9 mouse cellular contexts compared by ENCODE assay signal in the genomic region with DNA sequence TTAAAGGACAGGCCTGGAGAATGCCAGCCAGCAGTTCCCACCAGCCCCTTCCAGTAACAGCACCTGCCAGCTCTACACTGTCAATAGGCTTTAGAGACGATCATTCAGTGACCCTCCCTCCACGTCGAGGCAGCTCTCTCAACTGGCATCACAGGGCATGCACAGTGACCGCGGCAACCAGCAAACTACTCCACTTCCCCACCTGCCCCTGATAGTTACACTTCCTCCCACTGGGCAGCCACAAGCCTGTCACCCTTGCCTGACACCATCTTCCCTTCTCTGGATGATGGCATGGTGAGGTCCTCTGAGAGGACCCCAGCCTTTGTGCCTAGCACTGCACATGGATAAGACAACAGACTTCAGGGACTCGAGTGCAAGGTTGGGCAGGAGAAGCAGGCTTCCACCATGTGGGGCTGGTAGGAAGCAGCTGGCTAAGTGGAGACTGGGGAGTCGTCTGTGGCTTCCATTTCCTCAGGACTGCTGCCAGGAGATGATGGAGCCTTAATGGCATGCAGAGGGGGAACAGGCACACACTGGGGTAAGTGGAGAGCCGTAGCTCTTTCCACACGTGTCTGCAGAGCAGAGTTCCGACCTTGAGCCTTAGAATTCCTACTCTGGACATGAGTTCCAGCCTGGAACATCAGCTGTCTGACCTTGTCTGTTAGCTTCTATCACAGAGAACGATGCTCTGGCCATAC. TPM values are rescaled to one million over a fixed set of nuclear protein-coding genes. Genes with fewer than 3 reads are reported as not detected.
A peak's percentile ranks its signal among the peaks of the same experiment; 100 is the strongest.
DNase-seq lines count a peak whose midpoint lies in the region; ATAC-seq and TF ChIP-seq lines count a peak whose summit lies in the region.
"Had no signal": no experiment of that assay in that cellular context is flagged by ENCODE, and none has a peak within 500 bp of the region (broad histone marks: within the 10 kb centered on the region; RNA-seq: fewer than 3 reads in every experiment).

No protein-coding gene starts in this region.

- peak; percentile 59; the same call in 1 of the 2 replicates for ATAC-seq in limb, embryonic 15.5 days (ENCODE audit: insufficient number of reproducible peaks, low FRiP score, low TSS enrichment, low read depth)
- ATAC-seq in hindbrain, postnatal 0 days: no peak

- no peak for TF ChIP-seq CTCF in heart, adult 2 months (IDR thresholded peaks at IDR 0.05)
- no peak for TF ChIP-seq CTCF in hindbrain, postnatal 0 days (IDR thresholded peaks at IDR 0.05; ENCODE audit: low read depth)

- intact Hi-C loops in heart, adult 2 months (cut with DNase I): no loop called here

- H3K27me3 ChIP-seq in heart, adult 2 months (ENCODE audit: control insufficient read depth, insufficient read depth, low read length): no peaks in the 10 kb centered on the region
- 0 out of 2 replicates have a peak, but pooled peaks cover 3% of the 10 kb centered on the region for H3K27me3 ChIP-seq in limb, embryonic 15.5 days
- no peaks in the 10 kb centered on the region for H3K27me3 ChIP-seq in hindbrain, postnatal 0 days (ENCODE audit: insufficient read depth, low read length)

- TF ChIP-seq POLR2A in heart, adult 2 months (IDR thresholded peaks at IDR 0.05; ENCODE audit: insufficient read depth, low read depth, low read length): no peak

- no peak overlapping the region for H3K9ac ChIP-seq in heart, adult 2 months (ENCODE audit: low read depth, low read length)
- H3K9ac ChIP-seq in limb, embryonic 15.5 days: no peak overlapping the region
- no peak overlapping the region for H3K9ac ChIP-seq in hindbrain, postnatal 0 days (replicated peaks; ENCODE audit: low read length)
- H3K9ac ChIP-seq: hindbrain, embryonic 14.5 days had no signal

- H3K36me3 ChIP-seq in heart, adult 2 months (ENCODE audit: control insufficient read depth, insufficient read depth, low read length): no peaks in the 10 kb centered on the region
- H3K36me3 ChIP-seq in limb, embryonic 15.5 days: no peaks in the 10 kb centered on the region
- H3K36me3 ChIP-seq in hindbrain, postnatal 0 days (ENCODE audit: insufficient read depth, low read length): no peaks in the 10 kb centered on the region

- H3K4me2 ChIP-seq in limb, embryonic 15.5 days: no peak overlapping the region
- no peak overlapping the region for H3K4me2 ChIP-seq in hindbrain, postnatal 0 days (ENCODE audit: low read depth, low read length)
- H3K4me2 ChIP-seq: hindbrain, embryonic 14.5 days had no signal

- DNase-seq in ovary, adult 18-20 months (ENCODE audit: low spot score): peak; percentile 17
- no peak for DNase-seq in ovary, postnatal 10 days (ENCODE audit: low spot score)
- peak; percentile 58 to 70 for DNase-seq in heart, adult 2 months
- DNase-seq in testis, postnatal 10 days (ENCODE audit: low spot score): peak; percentile 57
- DNase-seq in thymus, postnatal 25 days: no peak
- no peak for DNase-seq in cerebellum, adult 18-20 months
- DNase-seq in hindbrain, postnatal 0 days (ENCODE audit: low spot score): no peak

- H3K4me3 ChIP-seq in heart, adult 2 months: no peak overlapping the region
- no peak overlapping the region for H3K4me3 ChIP-seq in limb, embryonic 15.5 days
- H3K4me3 ChIP-seq in hindbrain, postnatal 0 days (ENCODE audit: low read length): no peak overlapping the region

- no peaks in the 10 kb centered on the region for H3K9me3 ChIP-seq in limb, embryonic 15.5 days
- no peaks in the 10 kb centered on the region for H3K9me3 ChIP-seq in hindbrain, postnatal 0 days (ENCODE audit: low read length)

- WGBS in heart, adult 2 months: 24% methylated on average over 11 of the region's 11 CpGs
- WGBS in limb, embryonic 15.5 days: 42% methylated on average over 11 of the region's 11 CpGs
- WGBS in hindbrain, postnatal 0 days: 44% methylated on average over 11 of the region's 11 CpGs

- peak overlapping the region; percentile 24 for H3K27ac ChIP-seq in heart, adult 2 months
- H3K27ac ChIP-seq in limb, embryonic 15.5 days: no peak overlapping the region
- H3K27ac ChIP-seq in hindbrain, postnatal 0 days: no peak overlapping the region
- H3K27ac ChIP-seq: hindbrain, embryonic 14.5 days had no signal

- TF ChIP-seq EP300 in heart, adult 2 months (IDR thresholded peaks at IDR 0.05; ENCODE audit: insufficient read depth, low read depth, low read length): peak; percentile 57; the same call in 1 of the 2 replicates

- no peaks in the 10 kb centered on the region; the same call in 1 of the 2 replicates for H3K79me2 ChIP-seq in heart, adult 2 months (replicated peaks; ENCODE audit: control insufficient read depth, insufficient read depth, low read length)

- peaks cover 31% of the 10 kb centered on the region for H3K4me1 ChIP-seq in heart, adult 2 months (ENCODE audit: control insufficient read depth, insufficient read depth, low read length)
- H3K4me1 ChIP-seq in limb, embryonic 15.5 days: peaks cover 28% of the 10 kb centered on the region
- H3K4me1 ChIP-seq in hindbrain, postnatal 0 days (ENCODE audit: insufficient read depth, low read length): no peaks in the 10 kb centered on the region

RNA-seq across cellular contexts. Expression of a gene that starts 22.3 kb away (rescaled TPM):
- total RNA-seq in heart, adult 2 months (2021): 10 to 100 TPM; 32.8 to 38.8 TPM
- polyA plus RNA-seq in heart, adult 2 months (2012; rRNA removed): 17.2 and 19.2 TPM in 2 replicates
- polyA plus RNA-seq in limb, embryonic 15.5 days (2015; fragmentation: Nextera tagmentation; extraction: Ambion mirVana): 0.73 and 1.1 TPM in 2 replicates
- 21.5 and 33.6 TPM in 2 replicates for total RNA-seq in hindbrain, postnatal 0 days (2014; rRNA removed)
- 4.0 and 5.1 TPM in 2 replicates for polyA plus RNA-seq in hindbrain, postnatal 0 days (2015; fragmentation: Nextera tagmentation; extraction: Ambion mirVana)

Comparison
In these comparisons a context has a peak if more than half of its experiments do, and no peak if none do; other contexts are left out.
1. DNase-seq: peak in ovary, adult 18-20 months (single experiment), heart, adult 2 months (2 of 2) and testis, postnatal 10 days (single experiment); none in ovary, postnatal 10 days (single experiment), thymus, postnatal 25 days (single experiment), cerebellum, adult 18-20 months (0 of 2) and hindbrain, postnatal 0 days (single experiment).